Mouse (Mus musculus): ENCODE measurements around the gene Cdk20.
"Not testable (repeated sequence)": the region's sequence is repeated elsewhere in the genome, so short reads cannot be mapped to it uniquely, and the experiment has no call there.

Cdk20 gene

GRCm38 (mm10) chr13:64424347-64424746 lies 7.8 kb upstream of the Cdk20 start:
- no peak for DNase-seq

- DNase-seq, result no peak
Observed at GRCm38 (mm10) chr13:64425280-64425679, 6.8 kb upstream of the Cdk20 start.

- DNase-seq, result no peak
Observed at GRCm38 (mm10) chr13:64429328-64429727, 2.8 kb upstream of the Cdk20 start.

GRCm38 (mm10) chr13:64437801-64438200 lies 5.7 kb downstream of the Cdk20 start:
- DNase-seq, result no peak

- DNase-seq, result peak; percentile 77
Observed at GRCm38 (mm10) chr13:64438863-64439452, 6.8 kb downstream of the Cdk20 start.

GRCm38 (mm10) chr13:64439471-64439870 lies 7.4 kb downstream of the Cdk20 start:
- DNase-seq, result no peak

- DNase-seq, result no peak
Observed at GRCm38 (mm10) chr13:64440592-64440991, 8.5 kb downstream of the Cdk20 start.

- DNase-seq, result peak; percentile 49
Observed at GRCm38 (mm10) chr13:64443263-64443894, 11.3 kb downstream of the Cdk20 start.

- no peak for DNase-seq
Observed at GRCm38 (mm10) chr13:64445254-64445920, 13.3 kb downstream of the Cdk20 start.

GRCm38 (mm10) chr13:64447947-64448346 lies 15.8 kb downstream of the Cdk20 start:
- no peak for DNase-seq

- no peak for DNase-seq
Observed at GRCm38 (mm10) chr13:64448729-64449128, 16.6 kb downstream of the Cdk20 start.

GRCm38 (mm10) chr13:64450001-64450794 lies 18.1 kb downstream of the Cdk20 start:
- no peak for DNase-seq

GRCm38 (mm10) chr13:64457225-64457978 lies 25.3 kb downstream of the Cdk20 start:
- DNase-seq, result not testable (repeated sequence)

- DNase-seq, result no peak
Observed at GRCm38 (mm10) chr13:64458181-64458580, 26.1 kb downstream of the Cdk20 start.

GRCm38 (mm10) chr13:64462581-64462980 lies 30.5 kb downstream of the Cdk20 start:
- DNase-seq, result no peak

- DNase-seq, result peak; percentile 29
Observed at GRCm38 (mm10) chr13:64465166-64465565, 33.1 kb downstream of the Cdk20 start.

GRCm38 (mm10) chr13:64467886-64468285 lies 35.8 kb downstream of the Cdk20 start:
- no peak for DNase-seq

- DNase-seq, result no peak
Observed at GRCm38 (mm10) chr13:64477968-64478367, 45.9 kb downstream of the Cdk20 start.

- DNase-seq, result no peak
Observed at GRCm38 (mm10) chr13:64479960-64480359, 47.8 kb downstream of the Cdk20 start.

- no peak for DNase-seq
Observed at GRCm38 (mm10) chr13:64489886-64490285, 57.8 kb downstream of the Cdk20 start.

Measured in cerebellum, adult 8-10 months (tissue).